Mouse (Mus musculus): Measurements from ENCODE around the gene Dlx2.

GRCm38 (mm10) chr2:71512326-71512725 is 34.2 kb downstream of the Dlx2 start:
- no peak for TF ChIP-seq CTCF (IDR thresholded peaks at IDR 0.05; ENCODE audit: low read depth)
- no peak for TF ChIP-seq EP300 (IDR thresholded peaks at IDR 0.05; ENCODE audit: low read depth)
